Mouse (Mus musculus): ENCODE data around the gene Gm38392. TPM values are rescaled to one million over a fixed set of nuclear protein-coding genes. Genes with fewer than 3 reads are reported as not detected.
A peak's percentile ranks its signal among the peaks of the same experiment; 100 is the strongest.

Gene Gm38392
- total and polyA plus RNA-seq, 2 experiments from 2014 or later: 0.16 TPM; not detected in 1

GRCm38 (mm10) chr3:88200161-88200971 lies 86.6 kb downstream of the Gm38392 start:
- no peaks in the 10 kb centered on the region for H3K36me3 ChIP-seq (ENCODE audit: insufficient read depth)
- H3K9ac ChIP-seq: peak overlapping the region; percentile 96
- H3K9me3 ChIP-seq (ENCODE audit: low read length): no peaks in the 10 kb centered on the region
- DNase-seq (peak; percentile 70), ATAC-seq (peak; percentile 26)
- H3K4me2 ChIP-seq (ENCODE audit: low read depth): peak overlapping the region; percentile 96
- H3K4me3 ChIP-seq (ENCODE audit: low read depth, low read length): peak overlapping the region; percentile 58
- peaks cover 36% of the 10 kb centered on the region for H3K4me1 ChIP-seq (ENCODE audit: insufficient read depth)
- TF ChIP-seq CTCF (IDR thresholded peaks at IDR 0.05; ENCODE audit: low read depth): no peak
- 2% methylated on average over 61 of the region's 61 CpGs for WGBS
- H3K27ac ChIP-seq (ENCODE audit: low read depth, low read length): peak overlapping the region; percentile 99
- H3K27me3 ChIP-seq (ENCODE audit: insufficient read depth, low read length): no peaks in the 10 kb centered on the region

- WGBS: 26% methylated on average over 2 of the region's 2 CpGs
- Histone ChIP-seq H3K27ac (ENCODE audit: low read depth, low read length) (peak overlapping the region; percentile 99), H3K4me3 (ENCODE audit: low read depth, low read length) (peak overlapping the region; percentile 58), H3K4me2 (ENCODE audit: low read depth) (peak overlapping the region; percentile 96), H3K4me1 (ENCODE audit: insufficient read depth) (peaks cover 30% of the 10 kb centered on the region), H3K9me3 (ENCODE audit: low read length) (no peaks in the 10 kb centered on the region), H3K9ac (peak overlapping the region; percentile 96), H3K27me3 (ENCODE audit: insufficient read depth, low read length) (no peaks in the 10 kb centered on the region), H3K36me3 (ENCODE audit: insufficient read depth) (no peaks in the 10 kb centered on the region)
- peak; percentile 53 for DNase-seq
- no peak for TF ChIP-seq CTCF (IDR thresholded peaks at IDR 0.05; ENCODE audit: low read depth)
- ATAC-seq: no peak
Observed at GRCm38 (mm10) chr3:88199541-88200110, 87.4 kb downstream of the Gm38392 start.

GRCm38 (mm10) chr3:88198505-88199020 lies 88.4 kb downstream of the Gm38392 start:
- H3K27ac ChIP-seq (ENCODE audit: low read depth, low read length): peak overlapping the region; percentile 45; the same call in 1 of the 2 replicates
- H3K36me3 ChIP-seq (ENCODE audit: insufficient read depth): no peaks in the 10 kb centered on the region
- ATAC-seq (no peak), DNase-seq (peak; percentile 37)
- H3K4me2 ChIP-seq (ENCODE audit: low read depth): peak overlapping the region; percentile 30
- TF ChIP-seq CTCF (IDR thresholded peaks at IDR 0.05; ENCODE audit: low read depth): no peak
- H3K9me3 ChIP-seq (ENCODE audit: low read length): no peaks in the 10 kb centered on the region
- 17% methylated on average over 9 of the region's 9 CpGs for WGBS
- H3K4me3 ChIP-seq (ENCODE audit: low read depth, low read length): no peak overlapping the region
- peaks cover 19% of the 10 kb centered on the region for H3K4me1 ChIP-seq (ENCODE audit: insufficient read depth)
- H3K9ac ChIP-seq: peak overlapping the region; percentile 23; the same call in 1 of the 2 replicates
- H3K27me3 ChIP-seq (ENCODE audit: insufficient read depth, low read length): no peaks in the 10 kb centered on the region

- H3K27me3 ChIP-seq (ENCODE audit: insufficient read depth, low read length): no peaks in the 10 kb centered on the region
- no peak for TF ChIP-seq CTCF (IDR thresholded peaks at IDR 0.05; ENCODE audit: low read depth)
- H3K4me3 ChIP-seq (ENCODE audit: low read depth, low read length): no peak overlapping the region
- ATAC-seq: no peak
- 0 out of 2 replicates have a peak overlapping the region, but pooled peaks have one; percentile 23 for H3K9ac ChIP-seq
- no peaks in the 10 kb centered on the region for H3K36me3 ChIP-seq (ENCODE audit: insufficient read depth)
- peaks cover 14% of the 10 kb centered on the region for H3K4me1 ChIP-seq (ENCODE audit: insufficient read depth)
- H3K4me2 ChIP-seq (ENCODE audit: low read depth): peak overlapping the region; percentile 30; the same call in 1 of the 2 replicates
- WGBS: 18% methylated on average over 10 of the region's 10 CpGs
- H3K27ac ChIP-seq (ENCODE audit: low read depth, low read length): peak overlapping the region; percentile 45; the same call in 1 of the 2 replicates
- no peak for DNase-seq
- H3K9me3 ChIP-seq (ENCODE audit: low read length): no peaks in the 10 kb centered on the region
Observed at GRCm38 (mm10) chr3:88197741-88198504, 89.1 kb downstream of the Gm38392 start.

Small RNA genes within 50 kb of the gene (microRNA-seq; reads per million reads assigned to microRNA genes)
- gene Gm25641 (0 reads per million in 2 experiments), gene Mir3093 (15.1 to 20.1 reads per million in 2 experiments), gene Mir9-1 (0 reads per million in 2 experiments)

Other genes starting within 250 kb of the Gm38392 start
- 9.8 and 10.6 TPM in 2 replicates for gene Gpatch4, start 244.1 kb downstream of the Gm38392 start, total RNA-seq (2014; rRNA removed)
- 34.6 and 35.5 TPM in 2 replicates for gene Gpatch4, start 244.1 kb downstream of the Gm38392 start, polyA plus RNA-seq (2015; fragmentation: Nextera tagmentation; extraction: Ambion mirVana)
- 78.9 and 81.6 TPM in 2 replicates for gene Naxe, start 228.7 kb downstream of the Gm38392 start, total RNA-seq (2014; rRNA removed)
- gene Naxe, start 228.7 kb downstream of the Gm38392 start, polyA plus RNA-seq (2015; fragmentation: Nextera tagmentation; extraction: Ambion mirVana): 161 and 170 TPM in 2 replicates
- gene Ttc24, start 208.9 kb downstream of the Gm38392 start, total RNA-seq (2014; rRNA removed): 0.05 and 0.08 TPM in 2 replicates
- gene Ttc24, start 208.9 kb downstream of the Gm38392 start, polyA plus RNA-seq (2015; fragmentation: Nextera tagmentation; extraction: Ambion mirVana): not detected in 2 replicates
- gene Iqgap3, start 205.2 kb downstream of the Gm38392 start, total RNA-seq (2014; rRNA removed): 3.1 and 6.8 TPM in 2 replicates
- gene Iqgap3, start 205.2 kb downstream of the Gm38392 start, polyA plus RNA-seq (2015; fragmentation: Nextera tagmentation; extraction: Ambion mirVana): 1.6 and 2.0 TPM in 2 replicates
- 45.0 and 53.0 TPM in 2 replicates for gene Mef2d, start 144.8 kb downstream of the Gm38392 start, total RNA-seq (2014; rRNA removed)
- 30.9 and 34.0 TPM in 2 replicates for gene Mef2d, start 144.8 kb downstream of the Gm38392 start, polyA plus RNA-seq (2015; fragmentation: Nextera tagmentation; extraction: Ambion mirVana)
- 0.19 TPM in 1 of 2 replicates, not detected in the other for gene Rhbg, start 32.5 kb downstream of the Gm38392 start, total RNA-seq (2014; rRNA removed)
- gene Rhbg, start 32.5 kb downstream of the Gm38392 start, polyA plus RNA-seq (2015; fragmentation: Nextera tagmentation; extraction: Ambion mirVana): 0.21 and 0.25 TPM in 2 replicates
- gene Tsacc, start 9.8 kb upstream of the Gm38392 start, total RNA-seq (2014; rRNA removed): 1.2 and 5.0 TPM in 2 replicates
- gene Tsacc, start 9.8 kb upstream of the Gm38392 start, polyA plus RNA-seq (2015; fragmentation: Nextera tagmentation; extraction: Ambion mirVana): 11.9 and 12.0 TPM in 2 replicates
- 373 and 393 TPM in 2 replicates for gene Cct3, start 9.9 kb upstream of the Gm38392 start, total RNA-seq (2014; rRNA removed)
- gene Cct3, start 9.9 kb upstream of the Gm38392 start, polyA plus RNA-seq (2015; fragmentation: Nextera tagmentation; extraction: Ambion mirVana): 440 and 452 TPM in 2 replicates
- gene Glmp, start 37.8 kb upstream of the Gm38392 start, total RNA-seq (2014; rRNA removed): 44.8 and 55.2 TPM in 2 replicates
- 118 and 125 TPM in 2 replicates for gene Glmp, start 37.8 kb upstream of the Gm38392 start, polyA plus RNA-seq (2015; fragmentation: Nextera tagmentation; extraction: Ambion mirVana)
- gene Tmem79, start 48.9 kb upstream of the Gm38392 start, total RNA-seq (2014; rRNA removed): 0.33 and 1.5 TPM in 2 replicates
- gene Tmem79, start 48.9 kb upstream of the Gm38392 start, polyA plus RNA-seq (2015; fragmentation: Nextera tagmentation; extraction: Ambion mirVana): 0.79 and 0.92 TPM in 2 replicates
- 85.3 and 96.5 TPM in 2 replicates for gene Smg5, start 49.0 kb upstream of the Gm38392 start, total RNA-seq (2014; rRNA removed)
- gene Smg5, start 49.0 kb upstream of the Gm38392 start, polyA plus RNA-seq (2015; fragmentation: Nextera tagmentation; extraction: Ambion mirVana): 29.2 and 33.8 TPM in 2 replicates
- gene Paqr6, start 77.4 kb upstream of the Gm38392 start, total RNA-seq (2014; rRNA removed): 1.3 and 3.3 TPM in 2 replicates
- 2.7 and 3.0 TPM in 2 replicates for gene Paqr6, start 77.4 kb upstream of the Gm38392 start, polyA plus RNA-seq (2015; fragmentation: Nextera tagmentation; extraction: Ambion mirVana)
- gene Bglap3, start 85.5 kb upstream of the Gm38392 start, total RNA-seq (2014; rRNA removed): not detected in 2 replicates
- not detected in 2 replicates for gene Bglap3, start 85.5 kb upstream of the Gm38392 start, polyA plus RNA-seq (2015; fragmentation: Nextera tagmentation; extraction: Ambion mirVana)
- gene Bglap2, start 91.5 kb upstream of the Gm38392 start, total RNA-seq (2014; rRNA removed): 9.2 TPM in 1 of 2 replicates, not detected in the other
- gene Bglap2, start 91.5 kb upstream of the Gm38392 start, polyA plus RNA-seq (2015; fragmentation: Nextera tagmentation; extraction: Ambion mirVana): not detected in 2 replicates
- gene Bglap, start 97.3 kb upstream of the Gm38392 start, total RNA-seq (2014; rRNA removed): 0.76 TPM in 1 of 2 replicates, not detected in the other
- not detected in 2 replicates for gene Bglap, start 97.3 kb upstream of the Gm38392 start, polyA plus RNA-seq (2015; fragmentation: Nextera tagmentation; extraction: Ambion mirVana)
- 22.5 and 23.8 TPM in 2 replicates for gene Pmf1, start 123.1 kb upstream of the Gm38392 start, total RNA-seq (2014; rRNA removed)
- gene Pmf1, start 123.1 kb upstream of the Gm38392 start, polyA plus RNA-seq (2015; fragmentation: Nextera tagmentation; extraction: Ambion mirVana): 27.4 and 30.5 TPM in 2 replicates
- gene Slc25a44, start 137.9 kb upstream of the Gm38392 start, total RNA-seq (2014; rRNA removed): 51.4 and 63.3 TPM in 2 replicates
- 35.6 and 36.9 TPM in 2 replicates for gene Slc25a44, start 137.9 kb upstream of the Gm38392 start, polyA plus RNA-seq (2015; fragmentation: Nextera tagmentation; extraction: Ambion mirVana)
- gene Sema4a, start 174.0 kb upstream of the Gm38392 start, total RNA-seq (2014; rRNA removed): 31.5 and 33.0 TPM in 2 replicates
- 19.1 and 25.8 TPM in 2 replicates for gene Sema4a, start 174.0 kb upstream of the Gm38392 start, polyA plus RNA-seq (2015; fragmentation: Nextera tagmentation; extraction: Ambion mirVana)
- 49.4 and 71.3 TPM in 2 replicates for gene Lmna, start 222.7 kb upstream of the Gm38392 start, total RNA-seq (2014; rRNA removed)
- gene Lmna, start 222.7 kb upstream of the Gm38392 start, polyA plus RNA-seq (2015; fragmentation: Nextera tagmentation; extraction: Ambion mirVana): 51.4 and 52.9 TPM in 2 replicates
- 64.5 and 71.9 TPM in 2 replicates for gene Mex3a, start 245.2 kb upstream of the Gm38392 start, total RNA-seq (2014; rRNA removed)
- 16.2 and 20.5 TPM in 2 replicates for gene Mex3a, start 245.2 kb upstream of the Gm38392 start, polyA plus RNA-seq (2015; fragmentation: Nextera tagmentation; extraction: Ambion mirVana)

All from forebrain, postnatal 0 days (tissue).